Mouse (Mus musculus) activated CD4-positive, CD25-positive, alpha-beta regulatory T cell, adult 9 weeks (primary cell): ENCODE measurements around the gene Kcnab3. TPM values are rescaled to one million over a fixed set of nuclear protein-coding genes. Genes with fewer than 3 reads are reported as not detected.

Source experiments
- polyA plus RNA-seq: library from polyadenylated mRNA; unstranded; fragments of 100-300 nt; shearing (Covaris generic); gene quantifications from one replicate; pipeline ENCODE4 v1.2.1, GENCODE M21; 2017

The Kcnab3 gene
- 1.7 TPM for polyA plus RNA-seq

DNA sequence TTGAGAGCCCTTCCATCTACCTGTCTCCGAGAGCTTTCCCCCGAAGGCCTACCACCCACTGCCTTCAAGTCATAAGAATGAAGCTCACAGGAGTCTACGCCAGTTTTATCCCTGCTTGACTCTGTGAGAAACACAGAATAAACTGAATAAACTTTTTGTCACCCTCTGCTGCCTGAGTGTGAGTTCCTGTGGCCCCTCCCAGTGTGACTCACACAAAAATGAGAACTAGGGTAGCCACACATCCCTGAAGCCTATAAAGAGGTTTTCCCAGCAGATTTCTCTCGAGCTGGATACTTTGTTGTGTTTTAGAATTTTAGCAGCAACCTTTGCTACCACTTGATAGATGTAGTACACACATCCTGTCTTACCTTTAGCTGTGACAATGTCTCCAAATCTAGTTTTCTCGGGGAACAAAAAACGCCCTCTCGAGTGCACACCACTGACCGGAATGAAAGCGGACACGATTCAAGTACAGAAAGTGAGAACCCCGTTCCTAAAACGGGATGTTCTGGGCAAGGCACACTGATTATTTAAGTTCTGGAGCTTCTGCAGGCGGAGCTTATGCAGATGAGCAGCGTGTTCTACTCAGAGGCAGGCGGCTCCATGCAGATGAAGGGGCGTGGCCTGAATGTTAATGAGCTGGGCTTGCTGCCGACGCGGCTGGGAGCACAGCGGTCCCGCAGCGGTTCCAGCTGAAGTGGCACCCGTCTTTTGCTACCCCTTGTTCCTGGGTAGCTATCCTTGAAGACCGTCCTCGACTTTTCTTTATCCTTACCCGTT, at the start of gene Kcnab3:
Gene Kcnab3, plus strand, starts transcription at position 631 of the 780 bp plus-strand sequence.

DNA sequence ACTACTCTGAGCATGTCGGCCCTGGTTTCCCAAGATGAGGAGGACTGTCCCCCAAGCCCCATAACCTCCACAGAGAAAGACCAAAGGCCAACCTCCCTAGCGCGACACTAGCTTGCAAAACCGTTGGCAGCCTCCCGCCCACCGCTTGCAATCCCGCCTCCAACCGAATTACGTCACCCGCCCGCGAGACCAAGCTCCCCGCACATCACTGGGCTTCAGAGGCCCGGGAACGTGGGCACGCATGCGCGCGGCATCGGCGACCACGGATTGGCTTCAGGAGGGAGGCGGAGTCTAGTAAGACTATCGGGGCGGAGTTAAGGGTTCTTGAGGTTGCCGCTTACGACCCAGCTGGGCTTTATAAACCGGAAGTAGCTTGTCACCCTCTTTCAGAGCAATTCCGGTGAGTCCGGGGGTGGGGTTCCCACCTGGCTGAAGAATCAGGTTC, 2.4 kb upstream of the Kcnab3 start, which contains the start of the genes Cntrob and Trappc1:
Gene Cntrob, minus strand, starts transcription at position 109 of the 445 bp plus-strand sequence.
Gene Trappc1, plus strand, starts transcription at position 314 of the 445 bp plus-strand sequence.

DNA sequence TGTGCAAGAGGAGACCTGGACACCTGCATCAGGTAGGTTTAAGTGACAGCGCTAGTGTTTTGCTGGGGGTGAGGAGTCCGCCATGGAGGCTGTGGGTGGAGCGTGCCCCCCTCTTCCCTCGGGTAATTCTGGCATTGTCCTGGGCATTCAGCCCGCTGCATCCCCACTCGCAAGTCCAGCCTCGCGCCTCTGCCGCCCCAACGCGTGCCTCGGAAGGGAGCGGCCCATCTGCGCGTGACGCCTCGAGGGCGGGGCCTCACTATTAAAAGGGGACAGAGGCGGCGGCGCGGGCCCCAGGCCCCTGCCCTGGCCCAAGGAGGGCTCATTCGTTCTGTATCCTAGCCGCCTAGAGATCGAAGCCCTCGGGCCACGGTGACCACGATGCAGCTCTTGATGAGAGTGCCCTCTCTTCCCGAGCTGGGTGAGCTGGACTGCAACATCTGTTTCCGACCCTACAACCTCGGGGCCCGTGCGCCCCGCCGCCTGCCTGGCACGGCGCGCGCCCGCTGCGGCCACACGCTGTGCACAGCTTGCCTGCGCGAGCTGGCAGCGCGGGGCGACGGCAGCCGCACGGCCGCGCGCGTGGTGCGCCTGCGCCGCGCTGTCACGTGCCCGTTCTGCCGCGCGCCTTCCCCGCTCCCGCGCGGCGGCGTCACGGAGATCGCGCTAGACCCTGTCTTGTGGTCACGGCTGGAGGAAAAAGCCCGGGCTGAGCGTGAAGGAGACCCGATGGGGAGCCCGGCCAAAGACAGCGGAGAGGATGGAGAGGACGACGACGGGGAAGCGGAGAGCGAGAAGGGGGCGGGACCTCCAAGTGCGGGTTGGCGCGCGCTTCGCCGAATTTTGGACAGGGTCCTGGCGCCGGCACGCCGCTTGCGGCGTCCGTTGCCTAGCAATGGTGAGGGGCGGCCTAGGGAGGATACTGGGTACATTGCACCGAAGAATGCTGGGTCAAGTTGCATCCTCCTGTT, 14.4 kb downstream of the Kcnab3 start, which contains the start of gene Rnf227:
Gene Rnf227, plus strand, starts transcription at position 301 of the 971 bp plus-strand sequence.

DNA sequence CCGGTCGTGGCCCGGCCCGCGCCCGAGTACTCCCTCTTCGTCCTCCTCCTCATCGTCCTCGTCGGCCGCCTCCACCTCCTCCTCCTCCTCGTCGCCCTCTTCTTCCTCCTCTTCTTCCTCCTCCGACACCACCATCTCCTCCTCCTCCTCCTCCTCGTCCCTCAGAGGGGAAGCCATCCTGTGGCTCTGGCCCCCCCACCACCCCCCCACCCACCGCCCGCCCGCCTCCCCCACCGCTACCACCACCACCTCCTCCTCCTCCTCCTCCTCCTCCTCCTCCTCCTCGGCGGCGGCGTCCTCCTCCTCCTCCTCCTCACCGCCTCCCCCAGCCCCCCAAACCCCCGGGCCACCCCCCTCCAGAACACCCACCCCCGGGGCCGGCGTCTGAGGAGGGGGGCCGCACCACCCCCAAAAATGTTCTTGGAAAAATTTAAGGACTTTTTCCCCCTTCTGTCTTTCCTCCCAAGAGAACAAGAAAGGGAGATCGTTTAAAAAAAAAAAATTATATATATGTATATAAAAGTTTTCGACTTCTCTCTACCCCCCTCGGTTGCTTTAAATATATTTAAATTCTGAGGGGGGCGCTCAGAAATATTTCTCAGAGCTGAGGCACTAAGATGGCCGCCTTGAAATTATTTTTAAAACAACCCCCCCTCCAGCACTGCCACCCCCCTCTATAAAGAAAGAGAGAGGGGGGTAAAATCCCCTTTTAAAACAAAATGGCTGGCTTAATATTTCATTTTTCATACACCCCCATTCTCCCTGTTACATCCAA, 43.3 kb downstream of the Kcnab3 start, which contains the start of gene Chd3:
Gene Chd3, minus strand, starts transcription at position 192 of the 775 bp plus-strand sequence.

Other genes with a start within 250 kb of the Kcnab3 start
- 53.5 TPM for gene Vamp2, start 237.8 kb upstream of the Kcnab3 start, polyA plus RNA-seq
- gene Per1, start 231.0 kb upstream of the Kcnab3 start, polyA plus RNA-seq: 10.8 TPM
- gene Hes7, start 205.9 kb upstream of the Kcnab3 start, polyA plus RNA-seq: not detected
- gene 9130213A22Rik, start 203.7 kb upstream of the Kcnab3 start, polyA plus RNA-seq: not detected
- gene Aloxe3, start 200.4 kb upstream of the Kcnab3 start, polyA plus RNA-seq: 0.09 TPM
- gene Alox12b, start 169.3 kb upstream of the Kcnab3 start, polyA plus RNA-seq: not detected
- gene Alox8, start 128.4 kb upstream of the Kcnab3 start, polyA plus RNA-seq: 8.6 TPM
- 0.32 TPM for gene Gucy2e, start 89.2 kb upstream of the Kcnab3 start, polyA plus RNA-seq
- 14.7 TPM for gene Cntrob, start 2.5 kb upstream of the Kcnab3 start, polyA plus RNA-seq
- 100 TPM for gene Trappc1, start 2.3 kb upstream of the Kcnab3 start, polyA plus RNA-seq
- gene Rnf227, start 14.2 kb downstream of the Kcnab3 start, polyA plus RNA-seq: 3.5 TPM
- 100 TPM for gene Chd3, start 43.1 kb downstream of the Kcnab3 start, polyA plus RNA-seq
- gene Naa38, start 69.2 kb downstream of the Kcnab3 start, polyA plus RNA-seq: 130 TPM
- gene Cyb5d1, start 69.4 kb downstream of the Kcnab3 start, polyA plus RNA-seq: 35.8 TPM
- gene Tmem88, start 72.0 kb downstream of the Kcnab3 start, polyA plus RNA-seq: 0.42 TPM
- gene Kdm6b, start 87.4 kb downstream of the Kcnab3 start, polyA plus RNA-seq: 3.9 TPM
- gene Dnah2, start 222.9 kb downstream of the Kcnab3 start, polyA plus RNA-seq: not detected
- gene Efnb3, start 233.9 kb downstream of the Kcnab3 start, polyA plus RNA-seq: 0.50 TPM